Mouse (Mus musculus): ENCODE data around the gene Mdn1. TPM values are rescaled to one million over a fixed set of nuclear protein-coding genes. Genes with fewer than 3 reads are reported as not detected.

Gene Mdn1
- polyA plus RNA-seq, 2 experiments, result 4.5 to 9.8 TPM

- Histone ChIP-seq H3K9ac (replicated peaks) (peak overlapping the region; percentile 54), H3K27ac (no peak overlapping the region), H3K4me1 (replicated peaks; ENCODE audit: control insufficient read depth in 2 of 2, insufficient read depth in 2 of 2, low read length in 1 of 2) (peaks cover 0 to 11% of the 10 kb centered on the region in 2 experiments; a peak in 3 of 4 replicates), H3K27me3 (ENCODE audit: control insufficient read depth, insufficient read depth, low read length) (no peaks in the 10 kb centered on the region), H3K9me3 (ENCODE audit: control insufficient read depth, low read length) (no peaks in the 10 kb centered on the region), H3K4me2 (ENCODE audit: low read depth) (peak overlapping the region; percentile 54), H3K36me3 (replicated peaks; ENCODE audit: control insufficient read depth, insufficient read depth, low read depth) (peaks cover 5% of the 10 kb centered on the region), H3K4me3 (ENCODE audit: insufficient read depth in 1 of 2, low read depth in 2 of 2, low read length in 2 of 2) (peak overlapping the region; percentile 71 to 81)
- TF ChIP-seq CTCF (IDR thresholded peaks at IDR 0.05; ENCODE audit: low read depth) (no peak; the same call in 1 of the 2 replicates), EP300 (IDR thresholded peaks at IDR 0.05; ENCODE audit: low read depth) (no peak)
- 54% methylated on average over 11 of the region's 11 CpGs for WGBS (ENCODE audit: insufficient replicate concordance)
- ATAC-seq (ENCODE audit: insufficient read depth) (no peak), DNase-seq (ENCODE audit: low read depth in 3 of 3, low spot score in 3 of 3) (no peak)
Measured at GRCm38 (mm10) chr4:32656146-32656904, 594 bp upstream of the Mdn1 start.

GRCm38 (mm10) chr4:32665843-32666242 lies 8.9 kb downstream of the Mdn1 start:
- Histone ChIP-seq H3K27me3 (ENCODE audit: control insufficient read depth, insufficient read depth, low read length) (no peaks in the 10 kb centered on the region), H3K4me1 (replicated peaks; ENCODE audit: control insufficient read depth in 2 of 2, insufficient read depth in 2 of 2, low read length in 1 of 2) (no peaks in the 10 kb centered on the region), H3K4me3 (ENCODE audit: insufficient read depth in 1 of 2, low read depth in 2 of 2, low read length in 2 of 2) (no peak overlapping the region), H3K27ac (no peak overlapping the region), H3K36me3 (replicated peaks; ENCODE audit: control insufficient read depth, insufficient read depth, low read depth) (peaks cover 9% of the 10 kb centered on the region), H3K4me2 (ENCODE audit: low read depth) (no peak overlapping the region), H3K9ac (replicated peaks) (no peak overlapping the region), H3K9me3 (ENCODE audit: control insufficient read depth, low read length) (no peaks in the 10 kb centered on the region)
- 63% methylated on average over 4 of the region's 4 CpGs for WGBS (ENCODE audit: insufficient replicate concordance)
- DNase-seq (ENCODE audit: low read depth in 3 of 3, low spot score in 3 of 3) (no peak), ATAC-seq (ENCODE audit: insufficient read depth) (no peak)
- TF ChIP-seq EP300 (IDR thresholded peaks at IDR 0.05; ENCODE audit: low read depth) (no peak), CTCF (IDR thresholded peaks at IDR 0.05; ENCODE audit: low read depth) (no peak)

- Histone ChIP-seq H3K36me3 (replicated peaks; ENCODE audit: control insufficient read depth, insufficient read depth, low read depth) (peaks cover 17% of the 10 kb centered on the region), H3K9me3 (ENCODE audit: control insufficient read depth, low read length) (no peaks in the 10 kb centered on the region), H3K9ac (replicated peaks) (no peak overlapping the region), H3K27ac (no peak overlapping the region), H3K4me1 (replicated peaks; ENCODE audit: control insufficient read depth in 2 of 2, insufficient read depth in 2 of 2, low read length in 1 of 2) (no peaks in the 10 kb centered on the region), H3K4me3 (ENCODE audit: insufficient read depth in 1 of 2, low read depth in 2 of 2, low read length in 2 of 2) (no peak overlapping the region), H3K27me3 (ENCODE audit: control insufficient read depth, insufficient read depth, low read length) (no peaks in the 10 kb centered on the region), H3K4me2 (ENCODE audit: low read depth) (no peak overlapping the region)
- TF ChIP-seq EP300 (IDR thresholded peaks at IDR 0.05; ENCODE audit: low read depth) (no peak), CTCF (IDR thresholded peaks at IDR 0.05; ENCODE audit: low read depth) (0 out of 2 replicates have a peak, but pooled peaks have one; percentile 32)
- DNase-seq (ENCODE audit: low read depth in 3 of 3, low spot score in 3 of 3) (no peak), ATAC-seq (ENCODE audit: insufficient read depth) (no peak)
- WGBS (ENCODE audit: insufficient replicate concordance), result 75% methylated on average over 1 of the region's 1 CpGs
Measured at GRCm38 (mm10) chr4:32668291-32668690, 11.4 kb downstream of the Mdn1 start.

GRCm38 (mm10) chr4:32669825-32670224 lies 12.9 kb downstream of the Mdn1 start:
- H3K9ac ChIP-seq (replicated peaks), result no peak overlapping the region
- no peaks in the 10 kb centered on the region for H3K9me3 ChIP-seq (ENCODE audit: control insufficient read depth, low read length)
- H3K4me2 ChIP-seq (ENCODE audit: low read depth), result no peak overlapping the region
- DNase-seq (ENCODE audit: low read depth in 3 of 3, low spot score in 3 of 3), result no peak
- WGBS (ENCODE audit: insufficient replicate concordance), result 66% methylated on average over 2 of the region's 2 CpGs
- no peak overlapping the region for H3K4me3 ChIP-seq (ENCODE audit: insufficient read depth in 1 of 2, low read depth in 2 of 2, low read length in 2 of 2)
- no peaks in the 10 kb centered on the region for H3K4me1 ChIP-seq (replicated peaks; ENCODE audit: control insufficient read depth in 2 of 2, insufficient read depth in 2 of 2, low read length in 1 of 2)
- no peak overlapping the region for H3K27ac ChIP-seq
- H3K27me3 ChIP-seq (ENCODE audit: control insufficient read depth, insufficient read depth, low read length), result no peaks in the 10 kb centered on the region
- H3K36me3 ChIP-seq (replicated peaks; ENCODE audit: control insufficient read depth, insufficient read depth, low read depth), result peaks cover 14% of the 10 kb centered on the region
- no peak for ATAC-seq (ENCODE audit: insufficient read depth)
- TF ChIP-seq EP300 (IDR thresholded peaks at IDR 0.05; ENCODE audit: low read depth) (no peak), CTCF (IDR thresholded peaks at IDR 0.05; ENCODE audit: low read depth) (no peak; the same call in 1 of the 2 replicates)

- ATAC-seq (ENCODE audit: insufficient read depth) (no peak), DNase-seq (ENCODE audit: low read depth in 3 of 3, low spot score in 3 of 3) (no peak)
- Histone ChIP-seq H3K9me3 (ENCODE audit: control insufficient read depth, low read length) (no peaks in the 10 kb centered on the region), H3K4me1 (replicated peaks; ENCODE audit: control insufficient read depth in 2 of 2, insufficient read depth in 2 of 2, low read length in 1 of 2) (no peaks in the 10 kb centered on the region), H3K9ac (replicated peaks) (no peak overlapping the region), H3K4me2 (ENCODE audit: low read depth) (no peak overlapping the region), H3K27me3 (ENCODE audit: control insufficient read depth, insufficient read depth, low read length) (no peaks in the 10 kb centered on the region), H3K36me3 (replicated peaks; ENCODE audit: control insufficient read depth, insufficient read depth, low read depth) (peaks cover 22% of the 10 kb centered on the region), H3K27ac (no peak overlapping the region), H3K4me3 (ENCODE audit: insufficient read depth in 1 of 2, low read depth in 2 of 2, low read length in 2 of 2) (no peak overlapping the region)
- TF ChIP-seq EP300 (IDR thresholded peaks at IDR 0.05; ENCODE audit: low read depth) (no peak), CTCF (IDR thresholded peaks at IDR 0.05; ENCODE audit: low read depth) (no peak)
- WGBS (ENCODE audit: insufficient replicate concordance), result 59% methylated on average over 2 of the region's 2 CpGs
Measured at GRCm38 (mm10) chr4:32674025-32674424, 17.1 kb downstream of the Mdn1 start.
